Mouse (Mus musculus) lung, postnatal 14 days (tissue): ENCODE data around the gene Tlx1.
A peak's percentile ranks its signal among the peaks of the same experiment; 100 is the strongest.

Source experiments
- DNase-seq: peaks from one replicate; pipeline ENCODE4 v3.0.0; 2021

The Tlx1 gene

DNA sequence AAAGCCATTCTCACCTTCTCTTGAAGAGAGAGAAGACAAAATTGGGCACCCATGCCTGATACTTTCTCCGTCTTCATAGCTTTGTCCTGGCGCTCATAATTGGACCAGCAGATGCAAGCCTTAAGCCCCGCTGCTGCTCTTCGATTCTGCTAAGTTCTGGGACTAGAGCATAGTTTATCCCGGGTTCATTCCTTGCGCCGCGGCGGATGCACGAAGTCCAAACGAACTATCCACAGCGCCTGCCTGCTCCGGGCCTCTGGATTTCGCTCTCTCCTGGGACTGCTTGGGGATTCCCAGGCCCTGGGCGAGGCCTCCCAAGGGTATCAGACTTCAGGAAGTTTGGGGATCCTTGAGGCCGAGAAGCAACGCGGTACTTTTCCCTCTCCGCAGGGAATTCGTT lies 8.4 kb downstream of the Tlx1 start:
- no peak for DNase-seq

- DNase-seq = no peak
These were observed 9.0 kb downstream of the Tlx1 start for GRCm38 (mm10) chr19:45159491-45159890.

GRCm38 (mm10) chr19:45159991-45160390 lies 9.5 kb downstream of the Tlx1 start:
- no peak for DNase-seq

- no peak for DNase-seq
These were observed 10.0 kb downstream of the Tlx1 start for GRCm38 (mm10) chr19:45160523-45160922.

- peak; percentile 74 for DNase-seq
These were observed 10.6 kb downstream of the Tlx1 start for GRCm38 (mm10) chr19:45161093-45161492.

GRCm38 (mm10) chr19:45162181-45162580 lies 11.7 kb downstream of the Tlx1 start:
- no peak for DNase-seq

- DNase-seq = no peak
These were observed 12.4 kb downstream of the Tlx1 start for GRCm38 (mm10) chr19:45162871-45163270.

DNA sequence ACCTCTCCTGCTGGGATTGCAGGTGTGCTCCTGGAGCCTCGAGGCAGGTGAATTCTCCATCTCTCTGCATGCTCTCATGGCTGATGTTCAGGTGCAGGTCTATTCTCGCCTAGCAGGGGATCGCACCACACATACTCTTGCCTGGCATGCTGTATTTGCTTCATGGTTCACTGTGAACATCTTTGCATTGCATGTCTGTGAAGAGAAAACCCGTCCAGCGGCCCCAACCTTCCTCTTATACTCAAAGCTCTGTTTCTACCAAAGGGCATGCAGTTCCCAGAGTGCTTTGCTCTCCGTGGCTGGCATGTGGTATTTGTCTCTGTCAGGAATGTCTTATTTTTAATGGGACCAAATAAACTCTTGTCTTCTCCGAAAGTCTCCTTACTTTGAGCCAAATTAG lies 20.0 kb downstream of the Tlx1 start:
- DNase-seq = no peak

GRCm38 (mm10) chr19:45174803-45175202 lies 24.3 kb downstream of the Tlx1 start:
- peak; percentile 31 for DNase-seq

DNA sequence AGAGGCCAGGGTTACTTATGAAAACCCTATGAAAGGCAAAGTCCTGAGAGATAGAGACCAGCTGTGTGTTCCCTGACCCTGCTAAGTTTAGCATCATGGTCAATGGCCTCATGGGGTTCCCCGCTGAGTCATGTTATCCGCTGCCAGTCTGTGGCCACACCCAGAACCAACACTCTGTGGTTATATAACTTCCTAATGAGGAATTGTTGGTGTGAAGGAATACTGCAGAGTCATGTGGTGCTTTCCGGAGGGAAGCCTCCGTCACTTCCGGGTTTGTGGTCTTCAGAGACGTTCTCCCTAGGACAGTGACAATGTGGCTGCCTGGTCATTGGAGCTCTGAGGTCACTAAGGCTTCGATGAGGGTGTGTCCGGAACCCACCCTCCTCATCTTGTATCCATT lies 25.8 kb downstream of the Tlx1 start:
- no peak for DNase-seq

DNA sequence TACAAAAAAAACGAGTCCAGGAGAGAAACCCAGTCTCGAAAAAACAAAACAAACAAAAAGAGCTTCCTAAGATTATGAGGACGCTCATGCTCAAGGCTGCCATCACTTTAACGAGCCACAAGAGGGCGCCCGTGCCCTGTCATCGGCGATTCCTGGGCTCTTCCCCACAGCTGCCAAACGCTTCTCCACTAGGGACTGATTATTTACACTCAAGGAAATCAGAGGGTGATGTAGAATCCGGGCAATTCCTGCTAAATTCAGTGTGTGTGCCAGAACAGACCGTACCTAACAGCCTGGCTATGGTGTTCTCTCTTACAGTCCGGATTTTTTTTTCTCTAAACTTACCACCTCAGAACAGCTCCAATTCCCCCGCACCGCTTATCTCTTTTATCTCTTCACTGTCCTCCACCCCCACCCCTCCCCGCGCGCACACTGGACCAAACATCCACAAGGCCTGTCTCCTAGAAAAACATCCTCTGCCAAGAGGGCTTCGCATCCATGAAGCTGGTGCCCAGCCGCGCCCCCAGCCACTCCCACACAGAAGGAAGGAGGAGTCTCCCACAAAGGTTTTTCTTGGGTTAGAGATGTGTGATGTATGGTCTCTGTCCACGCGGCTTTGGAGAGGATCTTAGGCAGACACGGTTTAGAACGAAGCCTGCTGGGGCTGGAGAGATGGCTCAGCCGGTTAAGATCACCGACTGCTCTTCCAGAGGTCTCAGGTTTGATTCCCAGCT lies 26.7 kb downstream of the Tlx1 start:
- peak; percentile 65 for DNase-seq

- no peak for DNase-seq
These were observed 29.0 kb downstream of the Tlx1 start for GRCm38 (mm10) chr19:45179451-45179850.

DNA sequence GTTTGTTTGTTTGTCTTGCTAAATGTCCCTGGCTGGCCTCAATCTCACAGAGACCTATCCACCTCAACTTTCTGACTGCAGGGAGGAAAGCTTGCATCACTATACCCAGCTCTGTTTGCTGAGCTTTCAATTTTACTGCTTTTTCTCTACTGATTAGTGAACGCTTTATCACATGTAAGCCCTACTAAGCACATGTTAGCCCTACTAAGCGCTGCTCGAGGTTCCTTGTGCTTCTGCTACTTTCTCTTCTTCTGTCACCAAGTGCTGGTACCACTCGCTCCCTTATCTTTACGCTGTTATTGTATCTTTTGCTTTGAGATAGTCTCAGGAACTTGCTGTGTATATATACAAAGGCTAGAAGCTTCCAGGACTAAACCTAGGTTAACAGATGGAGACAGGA lies 30.0 kb downstream of the Tlx1 start:
- DNase-seq = no peak

DNA sequence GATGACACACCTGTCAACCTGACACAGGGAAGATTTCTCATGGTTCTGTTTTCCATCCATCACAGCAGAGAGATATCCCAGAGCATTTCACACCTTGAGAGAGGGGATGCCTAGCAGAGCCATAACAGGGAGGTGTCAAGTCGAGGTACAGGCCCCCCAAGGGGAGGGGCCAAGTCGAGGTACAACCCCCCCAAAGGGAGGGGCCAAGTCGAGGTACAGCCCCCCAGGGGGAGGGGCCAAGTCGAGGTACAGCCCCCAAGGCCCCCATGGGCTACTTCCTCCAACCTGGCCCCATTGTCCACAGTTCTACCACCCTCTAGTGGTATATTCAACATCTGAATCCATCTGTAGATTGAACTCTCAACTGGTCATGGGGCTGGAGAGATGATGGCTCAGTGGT lies 44.2 kb downstream of the Tlx1 start:
- DNase-seq = no peak

GRCm38 (mm10) chr19:45196967-45197366 lies 46.5 kb downstream of the Tlx1 start:
- DNase-seq = no peak

GRCm38 (mm10) chr19:45205311-45206105 lies 55.0 kb downstream of the Tlx1 start:
- no peak for DNase-seq
